Mouse (Mus musculus) heart, embryonic 14.5 days (tissue): ENCODE data around the gene Smc1b. TPM values are rescaled to one million over a fixed set of nuclear protein-coding genes. Genes with fewer than 3 reads are reported as not detected.

Experiments used
- ATAC-seq: fragments of 200-750 bp; cut with Nextera tagmentation; 2 replicates; pipeline ENCODE4 v1.8.0; 2017; ENCODE audit warnings: low read depth, moderate TSS enrichment; ENCODE audit not compliant: insufficient number of reproducible peaks, insufficient read depth, low FRiP score
- H3K27ac ChIP-seq, 2 experiments: fragments of 200-500 bp in 1 of 2; fragments of 300-500 bp in 1 of 2; sonication (generic) in 1 of 2; replicated peaks in 1 of 2; 2 replicates each; pipeline ENCODE4 v1.5.1; 2012 to 2014; ENCODE audit warnings: low read depth in 2 of 2, low read length in 2 of 2, control low read depth in 1 of 2, mild to moderate bottlenecking in 1 of 2, mixed read lengths in 1 of 2; ENCODE audit not compliant: control insufficient read depth in 1 of 2, insufficient read depth in 1 of 2
- H3K27me3 ChIP-seq: fragments of 300-500 bp; sonication (generic); 2 replicates; pipeline ENCODE4 v1.6.1; 2014; ENCODE audit warnings: mild to moderate bottlenecking, low read length, control low read depth; ENCODE audit not compliant: control insufficient read depth, insufficient read depth
- H3K36me3 ChIP-seq: fragments of 300-500 bp; sonication (generic); 2 replicates; pipeline ENCODE4 v1.6.1; 2014; ENCODE audit warnings: mild to moderate bottlenecking, control low read depth, low read length, mixed read lengths; ENCODE audit not compliant: control insufficient read depth, insufficient read depth
- H3K4me1 ChIP-seq, 2 experiments: fragments of 200-500 bp in 1 of 2; fragments of 300-500 bp in 1 of 2; sonication (generic) in 1 of 2; 2 replicates each; pipeline ENCODE4 v1.6.1; 2012 to 2014; ENCODE audit warnings: low read length in 2 of 2, control low read depth in 1 of 2, mixed read lengths in 1 of 2; ENCODE audit not compliant: control insufficient read depth in 2 of 2, insufficient read depth in 2 of 2
- H3K4me2 ChIP-seq: fragments of 300-500 bp; sonication (generic); 2 replicates; pipeline ENCODE4 v1.6.1; 2014; ENCODE audit warnings: mild to moderate bottlenecking, low read length
- H3K4me3 ChIP-seq, 2 experiments: fragments of 200-500 bp in 1 of 2; fragments of 300-500 bp in 1 of 2; sonication (generic) in 1 of 2; 2 replicates each; pipeline ENCODE4 v1.5.1; 2012 to 2014; ENCODE audit warnings: low read length in 2 of 2, mild to moderate bottlenecking in 2 of 2, control low read depth in 1 of 2, low read depth in 1 of 2, moderate library complexity in 1 of 2; ENCODE audit not compliant: control insufficient read depth in 1 of 2, insufficient read depth in 1 of 2
- H3K9ac ChIP-seq: fragments of 300-500 bp; sonication (generic); 2 replicates; pipeline ENCODE4 v1.6.1; 2014; ENCODE audit warnings: mild to moderate bottlenecking, low read length
- H3K9me3 ChIP-seq: fragments of 300-500 bp; sonication (generic); 2 replicates; pipeline ENCODE4 v1.6.1; 2016; ENCODE audit warnings: low read length, control low read depth; ENCODE audit not compliant: control insufficient read depth
- WGBS: fragments of 180-500 bp; shearing (Covaris S2); extraction: QIAGEN DNeasy Blood & Tissue Kit; methylation state at CpG from one replicate; pipeline ENCODE4 v1.1.7; 2014; 5-methylcytosine and 5-hydroxymethylcytosine counted together
- polyA plus RNA-seq: library from polyadenylated mRNA; unstranded; fragments of >200 nt; fragmentation: Nextera tagmentation; extraction: Ambion mirVana; gene quantifications from 2 replicates; pipeline ENCODE4 v1.2.1, GENCODE M21; 2014

The Smc1b gene
- polyA plus RNA-seq, 1 experiment from 2014 or later = 0.04 TPM

DNA sequence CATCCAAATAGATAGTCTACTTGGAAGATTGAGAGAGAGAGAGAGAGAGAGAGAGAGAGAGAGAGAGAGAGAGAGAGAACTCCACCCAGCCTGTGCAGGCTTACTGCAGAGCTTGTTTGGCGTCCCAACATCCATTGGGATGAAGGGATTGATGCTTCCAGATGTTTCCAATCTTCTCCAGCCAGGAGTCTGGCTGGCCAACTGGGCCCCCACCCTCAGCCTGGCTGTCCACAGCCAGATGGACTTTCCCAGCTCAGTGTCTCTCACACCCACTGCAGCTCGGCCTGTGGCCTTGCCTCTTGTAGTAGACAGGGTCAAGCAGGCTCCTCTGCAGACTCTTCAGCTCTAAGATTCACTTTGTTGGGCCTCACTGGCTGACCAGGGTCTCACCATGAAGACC, 40.3 kb upstream of the Smc1b start:
- no peak for ATAC-seq

GRCm38 (mm10) chr15:85167086-85167679, 35.4 kb upstream of the Smc1b start:
- Histone ChIP-seq H3K9ac (no peak overlapping the region), H3K4me1 (peaks cover 13 to 14% of the 10 kb centered on the region in 2 experiments), H3K4me3 (no peak overlapping the region), H3K9me3 (no peaks in the 10 kb centered on the region), H3K27me3 (peaks cover 15% of the 10 kb centered on the region), H3K4me2 (no peak overlapping the region), H3K27ac (no peak overlapping the region), H3K36me3 (no peaks in the 10 kb centered on the region)
- 60% methylated on average over 12 of the region's 12 CpGs for WGBS
- no peak for ATAC-seq

More for the DNA sequence above, 40.3 kb upstream of the Smc1b start:
- H3K4me2 ChIP-seq = no peak overlapping the region
- H3K36me3 ChIP-seq = no peaks in the 10 kb centered on the region
- 75% methylated on average over 2 of the region's 2 CpGs for WGBS
- H3K27ac ChIP-seq = no peak overlapping the region
- peaks cover 13 to 20% of the 10 kb centered on the region in 2 experiments for H3K4me1 ChIP-seq
- no peaks in the 10 kb centered on the region for H3K27me3 ChIP-seq
- no peak overlapping the region for H3K4me3 ChIP-seq
- 0 out of 2 replicates have a peak, but pooled peaks cover 3% of the 10 kb centered on the region for H3K9me3 ChIP-seq
- no peak overlapping the region for H3K9ac ChIP-seq

DNA sequence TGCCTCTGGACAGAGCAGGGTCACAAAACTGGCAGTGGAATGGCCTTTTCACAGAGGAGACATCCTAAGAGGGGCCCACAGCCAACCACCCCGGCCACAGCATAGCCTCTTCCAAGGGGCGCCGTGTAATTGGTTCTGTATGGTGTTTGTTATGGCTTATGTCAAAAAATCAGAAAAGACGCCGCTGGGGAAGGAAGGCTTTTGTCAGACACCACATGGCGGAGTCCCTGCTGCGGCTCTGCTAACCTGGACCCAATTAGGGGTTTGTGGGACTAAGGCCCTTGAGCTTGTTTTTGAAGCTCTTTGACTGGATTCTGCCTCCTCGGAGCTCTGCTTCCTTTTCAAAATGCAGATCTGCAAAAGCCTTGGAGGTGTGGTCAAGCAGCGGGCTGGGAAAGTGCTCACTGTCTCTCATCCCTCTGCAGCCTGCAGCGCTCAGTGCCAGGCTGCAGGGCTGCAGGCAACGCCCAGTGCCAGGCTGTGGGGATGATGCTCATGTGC, 34.7 kb upstream of the Smc1b start:
- H3K27ac ChIP-seq = no peak overlapping the region
- 62% methylated on average over 11 of the region's 11 CpGs for WGBS

GRCm38 (mm10) chr15:85162693-85163663, 31.2 kb upstream of the Smc1b start:
- Histone ChIP-seq H3K4me2 (no peak overlapping the region), H3K9ac (no peak overlapping the region), H3K4me1 (peaks cover 13 to 17% of the 10 kb centered on the region in 2 experiments), H3K27me3 (peaks cover 36% of the 10 kb centered on the region), H3K9me3 (0 out of 2 replicates have a peak, but pooled peaks cover under 1% of the 10 kb centered on the region), H3K27ac (peak overlapping the region; percentile 10 to 44; a peak in 1 of 4 replicates), H3K36me3 (no peaks in the 10 kb centered on the region), H3K4me3 (no peak overlapping the region)
- ATAC-seq = no peak
- WGBS = 33% methylated on average over 21 of the region's 21 CpGs

More for the DNA sequence above, 34.7 kb upstream of the Smc1b start:
- no peak for ATAC-seq
- Histone ChIP-seq H3K4me2 (no peak overlapping the region), H3K4me1 (peaks cover 13 to 14% of the 10 kb centered on the region in 2 experiments), H3K9ac (no peak overlapping the region), H3K4me3 (no peak overlapping the region), H3K9me3 (no peaks in the 10 kb centered on the region), H3K27me3 (peaks cover 19% of the 10 kb centered on the region), H3K36me3 (no peaks in the 10 kb centered on the region)

DNA sequence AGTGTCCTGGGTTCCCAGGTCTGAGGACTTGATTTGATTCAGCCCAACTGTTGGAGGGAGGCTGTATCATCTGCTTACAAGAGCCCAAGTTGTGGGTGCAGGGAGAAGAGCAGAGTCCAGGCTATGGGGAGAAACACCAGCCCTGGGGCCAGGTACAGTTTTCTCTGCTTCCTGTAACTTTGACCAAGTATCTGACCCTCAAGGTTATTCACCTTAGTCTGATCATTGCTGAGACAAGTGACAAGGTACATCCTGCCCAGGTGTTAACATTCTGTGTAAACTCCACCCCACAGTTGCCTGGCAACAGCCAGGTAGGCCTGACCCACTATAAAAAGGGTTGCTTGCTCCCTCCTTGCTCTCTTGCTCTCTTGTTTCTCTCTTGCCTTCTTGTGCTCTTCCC, 29.7 kb upstream of the Smc1b start:
- no peak overlapping the region for H3K27ac ChIP-seq
- 0 out of 2 replicates have a peak, but pooled peaks cover 3% of the 10 kb centered on the region for H3K9me3 ChIP-seq
- no peak overlapping the region for H3K4me2 ChIP-seq
- peaks cover 11 to 13% of the 10 kb centered on the region in 2 experiments for H3K4me1 ChIP-seq
- no peak for ATAC-seq
- H3K4me3 ChIP-seq = no peak overlapping the region
- H3K9ac ChIP-seq = no peak overlapping the region
- peaks cover 36% of the 10 kb centered on the region for H3K27me3 ChIP-seq
- H3K36me3 ChIP-seq = no peaks in the 10 kb centered on the region

GRCm38 (mm10) chr15:85156198-85156597, 24.4 kb upstream of the Smc1b start:
- no peak overlapping the region for H3K4me3 ChIP-seq
- H3K9me3 ChIP-seq = 0 out of 2 replicates have a peak, but pooled peaks cover 3% of the 10 kb centered on the region
- H3K9ac ChIP-seq = no peak overlapping the region
- H3K27ac ChIP-seq = peak overlapping the region; percentile 42 to 74; a peak in 3 of 4 replicates
- 11% methylated on average over 4 of the region's 4 CpGs for WGBS
- peaks cover 45% of the 10 kb centered on the region for H3K27me3 ChIP-seq
- H3K4me2 ChIP-seq = 0 out of 2 replicates have a peak overlapping the region, but pooled peaks have one; percentile 14
- H3K4me1 ChIP-seq = peaks cover 20 to 22% of the 10 kb centered on the region in 2 experiments
- peak; percentile 46 for ATAC-seq
- H3K36me3 ChIP-seq = no peaks in the 10 kb centered on the region

DNA sequence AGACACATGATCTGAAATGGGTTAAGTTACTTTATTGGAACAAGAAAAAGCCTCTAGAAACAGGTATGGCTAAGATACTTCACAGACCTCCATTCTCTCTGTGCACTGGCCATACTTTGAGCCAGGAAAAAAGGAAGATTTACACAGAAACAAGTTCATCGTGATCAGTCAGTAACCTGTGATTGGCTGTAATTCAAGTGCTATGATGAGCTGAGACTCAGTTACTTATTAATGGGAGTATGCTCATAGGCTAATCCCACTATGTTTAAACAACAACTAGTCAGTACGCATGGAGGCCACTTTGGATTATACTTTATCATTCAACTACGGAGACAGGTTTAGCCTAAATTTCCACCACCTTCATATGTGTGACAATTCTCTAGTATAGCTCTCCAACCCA, 22.3 kb upstream of the Smc1b start:
- peaks cover 27% of the 10 kb centered on the region for H3K27me3 ChIP-seq
- no peak overlapping the region for H3K4me2 ChIP-seq
- H3K9ac ChIP-seq = no peak overlapping the region
- peaks cover 20 to 22% of the 10 kb centered on the region in 2 experiments for H3K4me1 ChIP-seq
- 89% methylated on average over 3 of the region's 3 CpGs for WGBS
- H3K9me3 ChIP-seq = 0 out of 2 replicates have a peak, but pooled peaks cover 3% of the 10 kb centered on the region
- H3K4me3 ChIP-seq = no peak overlapping the region
- no peak overlapping the region for H3K27ac ChIP-seq
- no peak for ATAC-seq
- H3K36me3 ChIP-seq = no peaks in the 10 kb centered on the region
